Mouse (Mus musculus) left cerebral cortex, adult 18-20 months (tissue): ENCODE data around the gene Ghitm. TPM values are rescaled to one million over a fixed set of nuclear protein-coding genes. Genes with fewer than 3 reads are reported as not detected.

Experiments
- DNase-seq, 2 experiments: peaks; one replicate each; pipeline ENCODE4 v3.0.0; 2021 to 2022; ENCODE audit warnings: low spot score in 2 of 2, mixed read lengths in 1 of 2
- total RNA-seq, 2 experiments: library from RNA; stranded (reverse); gene quantifications; 2 replicates each; pipeline ENCODE4 v1.2.3; 2021

Ghitm gene
- total RNA-seq, 2 experiments from 2014 or later: 446 to 487 TPM

DNA sequence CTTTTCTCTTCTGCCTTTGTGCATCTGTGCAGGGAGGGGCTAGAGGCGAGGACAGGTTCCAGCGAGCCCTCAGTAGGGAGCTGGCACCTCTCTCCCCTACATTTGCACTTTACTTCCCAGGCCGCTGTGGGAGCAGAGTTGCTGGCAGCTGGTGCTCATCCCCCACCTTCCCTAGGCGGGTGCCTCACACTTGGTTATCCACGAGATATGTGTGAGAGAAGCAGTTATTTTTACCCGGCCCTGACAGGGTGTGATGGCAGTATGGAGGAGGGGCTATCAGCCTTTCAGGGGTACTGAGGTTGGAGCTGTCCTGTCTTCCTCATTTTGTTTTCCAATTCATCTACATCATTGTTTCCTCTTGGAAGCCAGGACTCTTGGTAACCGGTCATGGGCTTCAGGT, 29.2 kb downstream of the Ghitm start:
- DNase-seq: peak in 1 of 2 experiments; percentile 13

DNA sequence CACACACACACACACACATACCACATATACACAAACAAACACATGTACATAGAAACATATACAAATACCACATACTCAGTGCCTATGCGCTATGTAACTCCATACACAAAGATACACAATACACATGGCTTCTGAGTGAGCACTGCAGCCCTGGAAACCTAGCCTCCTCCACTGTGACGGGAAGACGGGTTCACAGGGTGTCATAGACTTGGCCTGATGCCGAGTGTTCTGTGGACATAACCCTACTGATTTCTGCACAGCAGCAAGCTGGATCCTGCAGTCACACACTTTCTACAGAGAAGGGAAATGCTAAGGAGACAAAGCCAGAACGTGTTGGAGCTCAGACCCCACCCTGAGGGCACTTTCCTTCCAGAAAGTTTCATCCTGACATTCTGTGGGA, 30.3 kb downstream of the Ghitm start:
- no peak for DNase-seq

DNA sequence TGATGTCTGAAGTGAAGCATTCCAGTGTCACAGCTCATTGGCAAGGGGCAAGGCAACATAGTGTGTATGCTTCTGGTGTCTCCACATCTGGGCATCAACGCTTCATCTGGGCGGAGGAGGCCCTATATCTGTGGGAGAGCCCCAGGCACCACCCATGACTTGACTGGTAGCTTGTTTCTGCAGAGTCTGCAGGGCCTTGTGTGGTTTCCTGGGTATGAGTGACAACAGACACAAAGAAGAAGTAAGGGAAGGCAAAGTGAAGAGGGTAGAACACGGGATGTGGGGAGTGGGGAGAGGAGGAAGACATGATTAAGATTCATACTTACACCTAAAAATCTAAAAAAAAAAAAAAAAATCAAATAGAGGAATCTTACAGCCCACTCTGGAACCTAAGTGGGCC, 32.6 kb downstream of the Ghitm start:
- no peak for DNase-seq

DNA sequence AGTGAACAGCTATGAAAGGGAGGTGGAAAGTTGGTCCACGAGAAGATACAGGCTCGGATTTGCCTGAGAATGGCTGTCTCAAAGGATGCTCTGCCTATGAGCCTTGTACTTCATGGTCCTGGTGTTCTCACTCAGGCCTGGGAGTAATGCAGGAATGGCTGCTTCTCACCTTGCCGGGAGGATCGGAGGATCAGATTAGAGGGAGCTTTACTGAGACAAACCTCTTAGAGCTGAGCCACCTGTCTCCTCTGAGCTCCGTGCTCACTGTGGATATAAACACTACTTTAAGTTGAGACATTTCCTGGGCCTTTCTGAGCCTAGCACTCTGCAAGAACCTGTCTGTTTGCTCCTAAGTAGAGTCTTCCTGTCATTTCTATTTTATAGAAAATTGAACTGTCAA, 33.5 kb downstream of the Ghitm start:
- DNase-seq: no peak

DNA sequence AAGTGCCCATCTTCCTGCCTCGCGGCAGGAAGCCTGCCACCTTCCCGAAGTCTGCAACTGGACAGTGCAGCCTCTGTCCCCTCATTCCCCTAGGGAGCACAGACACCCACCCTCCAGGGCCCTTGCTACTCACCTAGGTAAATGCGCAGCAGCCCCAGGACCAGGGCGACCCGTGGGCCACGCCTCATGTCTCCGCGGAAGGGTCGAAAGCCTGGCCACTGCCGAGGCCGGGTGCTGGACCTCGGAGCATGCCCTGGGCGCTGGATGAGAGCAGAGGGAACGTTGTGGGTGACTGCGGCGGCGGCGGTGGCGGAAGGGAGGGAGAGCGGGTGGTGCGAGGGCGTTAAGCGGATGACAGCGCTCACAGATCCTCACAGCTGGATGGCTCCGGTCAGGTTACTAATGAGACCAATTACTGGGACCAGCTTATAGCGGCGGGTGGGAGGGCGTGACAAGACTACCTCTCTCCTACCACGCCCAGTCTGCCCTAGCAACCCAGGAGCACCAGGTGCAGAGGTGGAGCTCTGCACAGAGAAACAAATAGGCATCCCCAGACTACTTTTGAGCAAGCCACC, 37.0 kb downstream of the Ghitm start, which contains the start of gene Cdhr1:
Gene Cdhr1 (minus strand): TSS at position 392 of the 575 bp plus-strand sequence.
- peak; percentile 9 to 37 for DNase-seq

GRCm38 (mm10) chr14:37095556-37095955, 39.5 kb downstream of the Ghitm start:
- no peak for DNase-seq

GRCm38 (mm10) chr14:37094436-37094835, 40.6 kb downstream of the Ghitm start:
- DNase-seq: no peak

GRCm38 (mm10) chr14:37083755-37084154, 51.3 kb downstream of the Ghitm start:
- no peak for DNase-seq

DNA sequence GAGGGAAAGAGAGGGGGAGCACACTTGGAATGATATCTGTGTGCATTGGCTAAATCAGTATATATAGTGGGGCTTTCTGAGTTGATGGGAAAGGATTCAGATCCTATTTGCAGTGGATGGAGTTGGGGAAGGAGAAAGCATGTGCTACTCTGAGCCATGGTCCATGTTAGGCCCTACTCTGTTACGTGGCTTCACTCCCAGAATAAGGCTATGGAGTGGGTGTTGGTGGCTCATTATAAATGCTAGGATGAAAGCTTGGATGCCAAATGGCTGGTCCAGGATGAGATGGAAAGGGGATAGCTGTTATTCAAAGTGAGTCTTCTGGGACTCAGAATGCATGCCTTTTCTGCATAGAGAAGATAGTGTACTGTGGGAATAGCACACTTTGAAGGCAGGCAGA, 54.3 kb downstream of the Ghitm start:
- no peak for DNase-seq

Other genes with a start within 250 kb of the Ghitm start
- 10 to 100 TPM; 85.1 to 86.8 TPM for gene Ccser2, start 166.5 kb downstream of the Ghitm start, total RNA-seq
- gene Rgr, start 86.3 kb downstream of the Ghitm start, total RNA-seq: not detected
- gene Lrit1, start 80.4 kb downstream of the Ghitm start, total RNA-seq: not detected
- gene Lrit2, start 67.3 kb downstream of the Ghitm start, total RNA-seq: not detected
- 10 to 100 TPM; 15.5 to 17.2 TPM for gene Cdhr1, start 36.9 kb downstream of the Ghitm start, total RNA-seq
- 1 to 10 TPM in 1 of 2 experiments, under 1 TPM in 1; 0.74 to 1.1 TPM for gene 2610528A11Rik, start 21.2 kb downstream of the Ghitm start, total RNA-seq